Mouse (Mus musculus) lung, postnatal 4 days (tissue): ENCODE data around the gene Zfpm1.
A peak's percentile ranks its signal among the peaks of the same experiment; 100 is the strongest.

ENCODE experiments used
- DNase-seq, 2 experiments: peaks; one replicate each; pipeline ENCODE4 v3.0.0; 2021

Zfpm1 gene

GRCm38 (mm10) chr8:122282035-122282358 lies at the start of gene Zfpm1:
Gene Zfpm1, plus strand, starts transcription at chr8:122282141.
- DNase-seq: no peak

- DNase-seq: peak; percentile 75 to 77
These were observed 47.9 kb upstream of the Zfpm1 start for GRCm38 (mm10) chr8:122234055-122234454.

- no peak for DNase-seq
These were observed 45.4 kb upstream of the Zfpm1 start for GRCm38 (mm10) chr8:122236521-122236920.

GRCm38 (mm10) chr8:122238225-122238624 lies 43.7 kb upstream of the Zfpm1 start:
- DNase-seq: no peak

GRCm38 (mm10) chr8:122238731-122239130 lies 43.2 kb upstream of the Zfpm1 start:
- no peak for DNase-seq

GRCm38 (mm10) chr8:122240241-122241026 lies 41.5 kb upstream of the Zfpm1 start:
- DNase-seq: no peak

GRCm38 (mm10) chr8:122243310-122243709 lies 38.6 kb upstream of the Zfpm1 start:
- no peak for DNase-seq

- no peak for DNase-seq
These were observed 36.8 kb upstream of the Zfpm1 start for GRCm38 (mm10) chr8:122245161-122245560.

GRCm38 (mm10) chr8:122246257-122247211 lies 35.4 kb upstream of the Zfpm1 start:
- no peak for DNase-seq

- DNase-seq: no peak
These were observed 30.2 kb upstream of the Zfpm1 start for GRCm38 (mm10) chr8:122251739-122252138.

GRCm38 (mm10) chr8:122252366-122252765 lies 29.6 kb upstream of the Zfpm1 start:
- DNase-seq: no peak

GRCm38 (mm10) chr8:122259351-122259750 lies 22.6 kb upstream of the Zfpm1 start:
- peak; percentile 66 to 76 for DNase-seq

GRCm38 (mm10) chr8:122260755-122261154 lies 21.2 kb upstream of the Zfpm1 start:
- no peak for DNase-seq

GRCm38 (mm10) chr8:122262835-122263234 lies 19.1 kb upstream of the Zfpm1 start:
- DNase-seq: no peak

- DNase-seq: peak in 1 of 2 experiments; percentile 45
These were observed 17.7 kb upstream of the Zfpm1 start for GRCm38 (mm10) chr8:122264243-122264642.

GRCm38 (mm10) chr8:122265522-122265921 lies 16.4 kb upstream of the Zfpm1 start:
- DNase-seq: no peak

GRCm38 (mm10) chr8:122266867-122267266 lies 15.1 kb upstream of the Zfpm1 start:
- DNase-seq: no peak

- DNase-seq: no peak
These were observed 13.1 kb upstream of the Zfpm1 start for GRCm38 (mm10) chr8:122268861-122269260.

- DNase-seq: peak; percentile 74 to 82
These were observed 12.5 kb upstream of the Zfpm1 start for GRCm38 (mm10) chr8:122269404-122269803.

GRCm38 (mm10) chr8:122270555-122270954 lies 11.4 kb upstream of the Zfpm1 start:
- DNase-seq: no peak

GRCm38 (mm10) chr8:122273152-122273551 lies 8.8 kb upstream of the Zfpm1 start:
- DNase-seq: peak; percentile 81 to 88

- no peak for DNase-seq
These were observed 8.1 kb upstream of the Zfpm1 start for GRCm38 (mm10) chr8:122273826-122274225.

GRCm38 (mm10) chr8:122274651-122275391 lies 7.1 kb upstream of the Zfpm1 start:
- peak in 1 of 2 experiments; percentile 57 for DNase-seq
